Mouse (Mus musculus) cerebellum, postnatal 4 days (tissue): Measurements from ENCODE around the gene Arid4b.

Source experiments
- DNase-seq, 2 experiments: peaks; one replicate each; pipeline ENCODE4 v3.0.0; 2022; ENCODE audit warnings: low spot score in 2 of 2, mixed read lengths in 1 of 2

The Arid4b gene

DNA sequence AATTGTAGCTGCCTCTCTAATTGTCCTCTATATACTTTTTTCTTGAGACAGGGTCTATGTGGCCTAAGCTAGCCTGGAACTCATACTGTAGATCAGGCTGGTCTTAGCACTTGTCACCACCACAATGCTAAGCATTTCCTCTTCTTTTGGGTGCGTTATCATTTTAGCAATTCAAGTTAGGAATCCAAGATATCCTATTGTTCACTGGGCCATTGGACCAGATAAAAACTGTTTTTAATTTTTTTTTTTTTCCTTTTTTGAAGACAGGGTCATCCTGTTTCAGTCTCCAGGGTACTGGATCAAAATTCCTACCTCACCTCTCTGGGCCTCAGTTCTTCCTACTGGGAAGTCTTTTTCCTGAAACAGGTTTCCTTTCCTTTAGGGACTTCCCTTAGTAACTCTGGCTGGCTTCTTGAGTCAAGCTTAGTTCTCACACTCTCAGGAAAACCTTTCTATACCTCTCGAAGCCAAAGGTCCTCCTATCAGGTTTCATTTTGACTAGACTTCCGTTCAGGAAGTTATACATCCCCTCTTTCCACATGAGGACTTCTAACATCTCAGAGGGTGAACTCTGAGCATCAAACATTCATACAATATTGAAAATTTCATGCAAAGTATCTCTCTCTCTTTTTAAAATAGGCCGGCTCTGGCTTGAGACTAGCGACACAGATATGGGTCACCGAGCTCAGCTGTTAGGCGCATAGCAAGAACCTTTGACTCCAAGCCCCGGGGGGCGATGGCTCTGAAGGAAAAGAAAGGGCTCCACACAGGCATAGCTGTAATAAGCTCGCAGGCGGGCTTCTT is 621 bp upstream of the Arid4b start:
- DNase-seq, result no peak

DNA sequence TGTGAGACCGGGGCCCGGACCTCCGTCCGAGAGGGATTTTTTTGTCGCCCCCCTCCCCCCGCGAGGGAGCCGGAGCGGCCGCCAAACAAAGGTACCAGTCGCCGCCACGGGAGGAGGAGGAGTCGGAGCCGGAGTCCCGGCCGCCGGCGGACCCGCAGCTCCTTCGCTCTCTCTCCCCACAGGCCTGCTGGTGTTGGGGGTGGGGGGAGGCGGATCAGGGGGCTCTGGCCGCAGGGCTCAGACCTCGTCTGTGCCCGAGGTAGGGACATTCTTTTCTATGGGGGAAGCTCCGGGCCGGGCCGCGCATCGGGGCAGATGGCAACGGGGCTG is 875 bp downstream of the Arid4b start:
- no peak for DNase-seq

GRCm38 (mm10) chr13:14064341-14065027 is 1.5 kb downstream of the Arid4b start:
- DNase-seq, result peak; percentile 29 to 34

- DNase-seq, result no peak
Observed at GRCm38 (mm10) chr13:14065028-14065380, 2.0 kb downstream of the Arid4b start.

GRCm38 (mm10) chr13:14065701-14066100 is 2.7 kb downstream of the Arid4b start:
- DNase-seq, result no peak

- DNase-seq, result no peak
Observed at GRCm38 (mm10) chr13:14068035-14068434, 5.0 kb downstream of the Arid4b start.

- no peak for DNase-seq
Observed at GRCm38 (mm10) chr13:14069291-14069690, 6.3 kb downstream of the Arid4b start.

GRCm38 (mm10) chr13:14074371-14074770 is 11.3 kb downstream of the Arid4b start:
- DNase-seq, result no peak

DNA sequence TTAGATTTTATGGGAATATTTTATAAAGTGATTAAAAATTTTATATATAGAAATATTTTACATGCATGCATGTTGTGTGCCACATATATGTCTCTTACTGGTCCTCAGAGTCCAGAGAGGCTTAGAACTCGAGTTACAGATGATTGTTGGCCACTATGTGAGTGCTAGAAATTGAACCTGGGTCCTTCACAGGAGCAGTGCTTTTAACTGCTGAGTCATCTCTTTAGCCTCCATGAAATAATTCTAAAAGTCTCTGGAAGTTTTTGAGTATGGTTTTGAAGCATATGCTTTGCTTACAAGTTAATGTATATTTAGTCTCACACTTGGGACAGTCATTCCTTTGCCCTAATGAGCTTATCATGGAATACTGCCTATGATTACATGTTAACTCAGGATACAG is 12.3 kb downstream of the Arid4b start:
- no peak for DNase-seq

- no peak for DNase-seq
Observed at GRCm38 (mm10) chr13:14088669-14089068, 25.6 kb downstream of the Arid4b start.

DNA sequence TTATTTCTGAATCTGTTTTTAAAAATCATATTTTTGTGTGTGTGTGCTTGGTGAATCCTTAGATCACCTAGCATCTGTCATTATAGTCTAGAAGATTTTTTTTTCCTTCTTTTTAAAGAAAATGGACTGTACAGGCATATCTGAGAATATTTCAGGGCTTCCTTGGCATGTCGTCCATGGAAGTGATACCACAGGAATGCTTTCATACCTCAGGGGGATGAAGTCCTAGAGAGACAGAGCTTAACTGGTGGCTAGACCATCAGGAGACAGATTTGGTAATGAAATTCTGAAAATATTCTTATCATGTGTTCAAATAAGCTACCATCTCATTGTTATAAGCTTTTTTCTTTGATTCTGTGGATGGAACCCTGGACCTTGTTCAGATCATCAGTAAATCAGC is 40.0 kb downstream of the Arid4b start:
- DNase-seq, result no peak

DNA sequence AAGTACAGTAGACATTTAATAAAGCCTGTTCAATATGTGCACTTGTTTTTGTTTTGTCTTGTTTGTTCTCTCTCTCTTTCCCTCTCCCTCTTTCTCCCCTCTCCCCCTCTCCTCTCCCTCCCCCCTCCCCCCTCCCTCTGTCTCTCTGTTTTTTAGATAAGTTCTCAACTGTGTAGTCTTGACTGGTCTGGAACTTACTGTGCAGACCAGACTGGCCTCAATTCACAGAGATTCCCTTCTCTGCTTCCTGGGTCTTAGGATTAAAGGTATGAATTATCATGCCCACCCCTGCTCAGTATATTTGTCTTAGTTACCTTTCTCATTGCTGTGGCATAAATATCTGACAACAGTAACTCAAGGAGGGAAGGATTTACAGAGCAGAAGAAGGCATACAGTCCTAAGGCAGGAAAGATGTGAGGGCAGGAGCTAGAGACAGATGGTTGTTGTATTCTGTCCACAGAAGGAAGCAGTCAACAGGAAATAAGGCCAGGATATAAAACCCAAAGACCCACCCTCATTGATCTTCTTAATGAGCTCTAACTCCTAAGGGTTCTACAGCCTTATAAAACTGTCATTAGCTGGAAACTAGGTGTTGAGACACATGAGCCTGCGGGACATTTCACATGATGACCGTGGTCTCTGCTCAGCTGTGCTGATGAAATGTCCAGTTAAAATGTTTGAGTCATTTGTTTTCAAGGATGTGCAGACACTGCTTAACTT is 47.3 kb downstream of the Arid4b start:
- no peak for DNase-seq

DNA sequence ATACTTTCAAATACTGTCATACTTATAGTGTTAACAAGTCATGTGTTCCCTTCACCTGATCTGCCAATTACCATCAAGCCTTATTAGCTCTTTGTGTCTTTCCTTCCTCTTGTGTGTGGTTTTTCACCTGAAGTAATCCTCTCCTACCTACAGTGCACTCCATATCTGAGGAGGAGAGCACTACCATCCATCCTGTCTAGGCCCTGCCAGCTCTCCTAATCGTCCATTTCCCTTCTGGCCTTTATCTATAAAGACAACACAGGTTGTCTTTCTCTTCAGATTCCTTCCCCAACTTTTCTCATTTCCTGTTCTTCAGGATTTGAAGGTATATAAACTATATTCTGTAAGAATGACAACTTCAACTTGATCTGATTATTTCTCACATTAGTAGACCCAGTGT is 48.1 kb downstream of the Arid4b start:
- DNase-seq, result no peak

GRCm38 (mm10) chr13:14113746-14114528 is 50.9 kb downstream of the Arid4b start:
- no peak for DNase-seq

DNA sequence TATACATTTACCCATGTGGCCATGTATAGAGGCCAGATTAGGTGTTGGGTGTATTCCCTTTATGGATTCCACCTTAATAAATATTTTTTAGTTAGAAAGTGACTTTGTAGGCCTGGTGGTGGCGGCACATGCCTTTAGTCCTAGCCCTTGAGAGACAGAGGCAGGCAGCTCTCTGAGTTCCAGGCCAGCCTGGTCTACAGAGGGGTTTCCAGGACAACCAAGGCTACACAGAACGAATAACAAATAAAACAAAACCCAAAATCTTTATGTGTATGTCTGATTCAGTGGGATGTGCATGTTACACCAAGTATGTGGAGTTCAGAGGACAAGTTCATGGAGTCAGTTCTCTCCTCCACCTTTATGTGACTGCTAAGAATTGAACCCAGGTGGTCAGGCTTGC is 52.8 kb downstream of the Arid4b start:
- no peak for DNase-seq

DNA sequence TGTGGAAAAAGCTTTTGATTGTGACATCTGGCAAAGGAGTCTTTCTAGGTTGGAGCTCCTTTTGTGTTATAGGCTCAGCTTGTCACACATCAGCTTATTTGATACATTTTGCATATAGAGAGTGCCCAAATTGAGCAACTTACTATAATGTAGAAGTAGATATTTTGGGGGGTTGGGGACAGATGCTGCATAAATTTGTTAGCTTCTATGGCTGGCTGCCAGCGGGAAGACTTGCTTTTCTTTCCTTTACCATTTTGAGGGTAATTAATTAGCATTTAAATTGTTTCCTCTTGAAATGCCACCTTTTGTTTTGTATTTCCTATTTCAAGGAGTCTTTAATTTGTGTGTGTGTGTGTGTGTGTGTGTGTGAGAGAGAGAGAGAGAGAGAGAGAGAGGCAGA is 68.6 kb downstream of the Arid4b start:
- no peak for DNase-seq

DNA sequence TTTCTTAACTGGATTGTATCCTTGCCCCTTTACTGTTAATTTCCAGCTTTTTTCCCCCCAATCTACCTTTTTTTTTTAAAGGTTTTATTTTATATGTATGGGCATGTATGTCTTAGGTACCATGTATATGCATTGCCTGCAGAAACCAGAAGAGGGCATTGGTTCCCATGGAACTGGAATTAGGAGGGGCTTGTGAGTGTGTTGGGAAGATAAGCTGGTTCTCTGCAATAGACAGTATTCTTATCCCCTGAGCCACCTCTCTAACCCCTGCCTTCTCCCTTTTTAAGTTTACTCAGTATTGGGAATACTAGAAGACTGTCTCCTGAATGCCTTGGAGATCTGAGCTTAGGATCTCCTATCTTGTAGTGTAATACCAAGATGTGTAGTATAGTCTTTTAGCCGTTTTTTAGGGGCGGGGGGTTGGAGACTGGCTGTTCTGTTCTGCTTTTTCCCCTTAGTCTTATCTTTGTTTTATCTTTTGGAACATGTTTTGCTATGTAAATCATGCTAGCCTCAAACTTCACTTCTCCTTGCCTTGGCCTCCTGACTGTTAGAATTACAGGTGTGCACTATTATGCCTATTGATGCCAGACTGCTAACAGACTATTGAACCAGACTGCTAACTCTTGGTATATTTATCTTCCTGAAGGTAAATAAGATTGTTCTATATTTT is 79.4 kb downstream of the Arid4b start:
- DNase-seq, result no peak

DNA sequence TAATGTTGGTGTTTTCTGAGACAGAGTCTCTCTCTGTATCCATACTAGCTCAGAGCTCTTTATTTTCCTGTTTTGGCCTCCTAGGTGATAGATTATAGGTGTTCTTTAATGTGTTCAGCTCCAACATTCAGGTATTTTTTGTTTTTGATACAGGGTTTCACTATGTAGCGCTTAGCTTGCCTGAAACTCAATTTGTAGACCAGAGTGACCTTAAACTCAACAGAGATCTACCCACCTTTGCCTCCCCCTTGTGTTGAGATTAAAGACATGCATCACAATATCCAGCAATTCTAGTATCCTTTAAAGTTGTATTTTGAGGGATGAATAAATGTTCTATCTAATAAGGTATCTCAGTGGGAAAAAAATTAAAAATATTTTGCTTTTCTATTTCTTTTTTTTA is 115.0 kb downstream of the Arid4b start:
- DNase-seq, result no peak

DNA sequence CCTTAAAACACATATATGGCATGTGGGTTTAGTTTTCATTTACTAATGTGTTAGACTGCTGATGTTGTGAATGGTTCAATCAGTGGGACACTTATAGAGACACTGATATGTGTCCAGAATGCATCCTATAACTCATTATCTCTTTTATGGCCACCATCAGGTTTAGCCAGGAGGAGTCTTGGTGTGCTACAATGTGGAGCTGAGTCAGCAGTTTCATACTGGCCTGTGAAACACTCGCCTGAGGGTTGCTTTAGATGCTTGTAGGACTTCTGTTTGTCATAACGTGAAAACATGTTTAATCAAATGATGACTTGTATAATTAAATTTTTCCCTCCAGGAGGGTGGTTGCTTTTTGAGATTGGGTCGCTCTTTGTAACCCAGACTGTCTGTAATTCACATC is 116.6 kb downstream of the Arid4b start:
- DNase-seq, result no peak

GRCm38 (mm10) chr13:14245946-14246345 is 182.9 kb downstream of the Arid4b start:
- no peak for DNase-seq
